Mouse (Mus musculus) urinary bladder, postnatal 4 days (tissue): ENCODE data around the gene Bcl3.
A peak's percentile ranks its signal among the peaks of the same experiment; 100 is the strongest.

ENCODE experiments used
- DNase-seq, 2 experiments: peaks; one replicate each; pipeline ENCODE4 v3.0.0; 2021 to 2022; ENCODE audit warnings: low spot score in 2 of 2

Bcl3 gene

GRCm38 (mm10) chr7:19822604-19823058, at the start of gene Bcl3:
Bcl3 (minus strand) TSS chr7:19822770.
- DNase-seq: peak in 1 of 2 experiments; percentile 62

- no peak for DNase-seq
Measured at GRCm38 (mm10) chr7:19871943-19872601, 49.5 kb upstream of the Bcl3 start.

DNA sequence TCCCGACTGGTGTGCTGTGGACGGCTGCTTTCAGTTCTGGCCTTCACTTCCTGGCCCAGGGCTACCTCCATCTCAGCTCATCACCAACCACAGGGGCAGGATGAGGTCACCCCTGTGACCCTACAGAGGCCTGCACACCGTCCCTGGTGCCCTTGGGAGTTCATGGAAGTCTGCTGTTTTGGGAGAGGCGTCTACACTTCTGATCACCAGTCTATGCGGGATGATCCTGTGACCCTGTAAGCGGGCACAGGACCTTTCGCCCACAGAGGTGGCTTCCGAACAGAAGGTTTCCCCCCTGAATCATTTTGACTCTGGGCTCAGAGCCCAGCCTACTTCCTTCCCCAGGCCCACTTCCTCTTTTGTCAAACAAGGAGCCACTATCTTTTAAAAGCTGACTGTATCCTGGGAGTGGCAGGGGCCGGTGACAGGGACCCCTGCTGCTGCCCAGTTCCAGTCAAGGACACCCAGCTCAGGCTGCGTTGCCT, 48.6 kb upstream of the Bcl3 start:
- DNase-seq: no peak

- DNase-seq: no peak
Measured at GRCm38 (mm10) chr7:19867751-19868399, 45.3 kb upstream of the Bcl3 start.

- DNase-seq: no peak
Measured at GRCm38 (mm10) chr7:19866490-19866889, 43.9 kb upstream of the Bcl3 start.

GRCm38 (mm10) chr7:19865246-19866036, 42.9 kb upstream of the Bcl3 start:
- no peak for DNase-seq

GRCm38 (mm10) chr7:19864241-19864640, 41.7 kb upstream of the Bcl3 start:
- DNase-seq: no peak

- DNase-seq: no peak
Measured at GRCm38 (mm10) chr7:19861199-19861598, 38.6 kb upstream of the Bcl3 start, which contains the start of gene Ceacam16. Ceacam16 (minus strand) TSS chr7:19861299.

- no peak for DNase-seq
Measured at GRCm38 (mm10) chr7:19859740-19860139, 37.2 kb upstream of the Bcl3 start.

- no peak for DNase-seq
Measured at GRCm38 (mm10) chr7:19856283-19856682, 33.7 kb upstream of the Bcl3 start.

GRCm38 (mm10) chr7:19855663-19856062, 33.1 kb upstream of the Bcl3 start:
- DNase-seq: no peak

GRCm38 (mm10) chr7:19853526-19853925, 31.0 kb upstream of the Bcl3 start:
- no peak for DNase-seq

- DNase-seq: no peak
Measured at GRCm38 (mm10) chr7:19851858-19852570, 29.4 kb upstream of the Bcl3 start, which contains the start of gene Gm19345. Gm19345 (plus strand) TSS chr7:19852003.

GRCm38 (mm10) chr7:19844521-19845171, 22.1 kb upstream of the Bcl3 start:
- DNase-seq: no peak

DNA sequence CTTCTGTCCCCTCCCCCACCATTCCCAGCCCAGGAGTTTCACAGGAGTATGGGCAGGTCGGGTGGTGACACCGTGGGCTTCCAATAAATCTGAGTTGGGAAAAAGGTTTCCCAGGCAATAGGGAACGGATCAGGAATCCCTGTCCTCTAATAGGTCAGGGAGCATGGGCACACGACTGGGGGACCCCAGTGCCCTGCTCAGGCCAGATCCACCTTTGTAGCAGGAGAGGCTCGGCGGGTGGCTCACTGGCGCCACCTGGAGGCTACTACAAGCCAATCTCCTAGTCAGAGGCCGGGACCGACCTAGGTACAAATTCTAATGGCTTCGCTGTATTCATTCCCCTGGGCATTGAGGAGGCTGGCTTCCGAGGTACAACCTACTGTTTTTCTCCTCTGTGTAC, 21.0 kb upstream of the Bcl3 start:
- DNase-seq: peak; percentile 65 to 76

DNA sequence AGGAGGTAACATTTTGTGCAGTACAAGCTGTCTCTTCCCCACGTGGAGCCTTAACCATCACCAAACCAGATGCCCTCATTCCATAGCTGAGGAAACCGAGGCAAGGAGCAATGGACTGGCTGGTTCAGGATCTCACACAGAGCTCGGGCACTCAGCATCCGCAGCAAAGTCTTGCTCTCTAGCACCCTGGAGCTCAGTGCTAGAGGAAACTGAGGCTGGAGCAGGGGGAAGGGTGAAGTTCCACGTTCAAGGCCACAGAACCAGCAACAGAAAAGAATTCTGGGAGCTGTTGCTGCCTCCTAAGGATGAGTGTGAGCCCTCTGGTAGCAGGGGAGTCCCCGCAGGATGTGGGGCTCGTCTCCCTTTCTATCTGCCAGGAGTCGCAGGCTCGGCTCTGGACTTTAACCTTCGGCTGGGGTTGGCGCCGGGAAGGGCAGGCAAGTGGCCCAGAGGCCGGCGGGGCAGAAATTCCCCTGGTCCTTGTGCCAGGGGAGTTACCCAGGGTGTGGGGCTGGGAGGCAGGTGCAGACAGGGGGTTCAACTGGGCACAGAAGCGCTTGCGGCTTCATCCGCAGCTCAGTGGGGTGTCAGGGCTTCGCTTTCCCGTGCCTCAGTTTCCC, 20.4 kb upstream of the Bcl3 start:
- DNase-seq: no peak

DNA sequence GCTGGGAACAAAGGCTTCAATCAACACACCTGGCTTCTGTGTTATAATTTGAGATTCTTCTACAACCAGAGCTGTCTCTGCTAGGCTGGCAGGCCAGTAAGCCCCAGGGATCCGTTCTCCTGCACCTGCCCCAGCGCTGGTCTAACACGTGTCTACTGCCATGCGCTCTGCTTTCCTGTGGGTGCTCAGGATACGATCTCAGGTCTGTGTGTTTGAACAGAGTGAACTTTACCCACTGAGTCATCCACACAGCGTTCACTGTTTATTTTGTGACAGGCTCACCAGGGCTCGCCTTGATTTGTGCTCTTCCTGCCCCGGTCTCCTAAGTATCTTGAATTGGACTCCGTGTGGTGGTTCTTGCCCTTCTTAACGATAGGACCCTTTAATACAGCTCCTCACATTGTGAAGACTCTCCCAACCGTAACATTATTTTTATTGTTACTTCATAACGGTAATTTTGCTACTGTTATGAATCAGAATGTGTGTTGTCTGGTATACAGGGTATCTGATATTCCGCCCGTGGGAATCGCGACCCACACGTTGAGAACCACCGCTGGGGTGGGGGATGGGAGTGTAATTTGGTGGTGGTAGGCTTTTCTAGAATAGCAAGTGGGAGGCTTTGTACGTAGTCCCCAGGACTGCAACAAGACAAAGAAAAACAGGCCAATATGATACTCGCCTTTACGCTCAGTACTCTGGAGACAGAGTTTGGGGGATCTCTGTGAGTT, 19.3 kb upstream of the Bcl3 start:
- DNase-seq: no peak

DNA sequence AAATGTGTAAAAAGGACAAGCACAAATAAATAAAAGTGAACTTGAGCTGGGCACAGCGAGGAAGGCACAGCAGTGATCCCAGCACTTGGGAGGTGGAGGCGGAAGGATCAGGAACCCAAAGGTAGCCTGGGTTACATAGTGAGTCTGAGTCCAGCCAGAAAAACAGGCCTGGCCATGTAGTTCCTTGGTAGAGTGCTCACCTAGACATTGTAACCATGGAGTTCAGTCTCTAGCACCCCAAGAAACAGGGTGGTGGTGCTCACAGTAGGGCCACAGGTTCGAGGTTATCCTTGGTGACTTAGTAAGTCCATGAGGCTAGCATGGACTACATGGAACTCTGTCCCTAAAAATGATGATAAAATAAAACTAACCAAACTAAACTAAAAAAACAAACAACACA, 18.4 kb upstream of the Bcl3 start:
- DNase-seq: no peak

DNA sequence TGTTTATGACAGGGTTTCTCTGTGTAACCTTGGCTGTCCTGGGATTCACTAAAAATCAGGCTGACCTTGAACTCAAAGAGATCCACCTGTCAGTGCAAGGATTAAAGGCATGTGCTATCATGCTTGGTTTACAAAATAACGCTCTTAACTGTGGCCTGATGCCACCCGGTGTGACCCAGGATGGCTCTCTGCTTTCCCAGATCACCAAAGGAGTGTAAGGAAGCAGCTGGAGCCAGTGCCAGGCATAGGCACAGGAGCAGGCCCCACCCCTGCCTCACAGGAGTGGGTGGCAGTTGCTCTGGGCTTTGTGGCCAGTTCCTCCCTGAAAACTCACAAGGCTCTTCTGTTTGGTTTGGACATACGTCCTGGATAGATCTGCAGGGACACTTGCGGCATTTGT, 17.8 kb upstream of the Bcl3 start:
- no peak for DNase-seq

- no peak for DNase-seq
Measured at GRCm38 (mm10) chr7:19836843-19837242, 14.3 kb upstream of the Bcl3 start.
